Mouse (Mus musculus): ENCODE measurements at regions not wholly inside any gene's neighbourhood (a gene's known extent, or its start where the extent isn't known, plus 50 kb on each side); places are given as distances from the start of the nearest gene placed in this dataset.

DNA sequence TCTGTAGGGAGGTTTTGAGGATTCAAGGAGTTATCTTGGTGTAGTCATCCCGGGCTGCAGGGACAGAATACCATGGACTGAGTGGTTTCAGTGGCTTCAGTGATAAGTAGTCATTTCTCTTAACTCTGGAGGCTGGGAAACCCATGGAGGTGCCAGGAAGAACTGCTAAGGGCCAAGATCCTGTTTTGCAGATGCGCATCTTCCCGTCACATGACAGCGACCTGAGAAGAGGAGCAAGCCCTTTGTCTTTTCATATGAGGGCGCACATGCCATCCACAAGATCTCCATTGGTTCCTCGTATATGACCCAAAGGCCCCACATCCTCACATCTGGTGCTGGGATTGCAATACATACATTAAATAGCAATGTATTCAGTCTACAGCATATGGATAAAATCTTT, 419.7 kb downstream of the Lrig3 start:
- no peak for TF ChIP-seq CTCF (IDR thresholded peaks at IDR 0.05)
- TF ChIP-seq POLR2A (IDR thresholded peaks at IDR 0.05; ENCODE audit: insufficient read depth, low read depth, low read length): no peak

Data from heart, adult 2 months (tissue).